Mouse (Mus musculus) liver, postnatal 0 days (tissue): ENCODE results near the gene Spag9. TPM values are rescaled to one million over a fixed set of nuclear protein-coding genes. Genes with fewer than 3 reads are reported as not detected.
"Not testable (repeated sequence)": the region's sequence is repeated elsewhere in the genome, so short reads cannot be mapped to it uniquely, and the experiment has no call there.

Experiments used
- ATAC-seq: fragments of 200-750 bp; cut with Nextera tagmentation; 2 replicates; pipeline ENCODE4 v1.8.0; 2017; ENCODE audit warnings: mild to moderate bottlenecking, moderate library complexity
- DNase-seq: peaks from one replicate; pipeline ENCODE4 v3.0.0-alpha.2; 2016
- H3K27ac ChIP-seq: fragments of 300-500 bp; sonication (generic); 2 replicates; pipeline ENCODE4 v1.5.1; 2014; ENCODE audit warnings: antibody characterized with exemption, moderate library complexity, mild to moderate bottlenecking, low read depth
- H3K27me3 ChIP-seq: fragments of 300-500 bp; sonication (generic); 2 replicates; pipeline ENCODE4 v1.6.1; 2014; ENCODE audit warnings: low read length, control low read depth, mixed read lengths; ENCODE audit not compliant: insufficient read depth
- H3K36me3 ChIP-seq: fragments of 300-500 bp; sonication (generic); replicated peaks from 2 replicates; pipeline ENCODE4 v1.6.1; 2014; ENCODE audit warnings: mild to moderate bottlenecking, control low read depth, low read length, moderate library complexity, mixed read lengths; ENCODE audit not compliant: insufficient read depth
- H3K4me1 ChIP-seq: fragments of 300-500 bp; sonication (generic); 2 replicates; pipeline ENCODE4 v1.6.1; 2014; ENCODE audit warnings: antibody characterized with exemption, mild to moderate bottlenecking, control low read depth; ENCODE audit not compliant: insufficient read depth
- H3K4me2 ChIP-seq: fragments of 300-500 bp; sonication (generic); 2 replicates; pipeline ENCODE4 v1.6.1; 2014; ENCODE audit warnings: low read depth, mild to moderate bottlenecking, low read length, moderate library complexity, mixed read lengths
- H3K4me3 ChIP-seq: fragments of 300-500 bp; sonication (generic); 2 replicates; pipeline ENCODE4 v1.5.1; 2014; ENCODE audit warnings: low read depth, low read length
- H3K9ac ChIP-seq: fragments of 300-500 bp; sonication (generic); replicated peaks from 2 replicates; pipeline ENCODE4 v1.6.1; 2014; ENCODE audit warnings: mild to moderate bottlenecking, moderate library complexity
- H3K9me3 ChIP-seq: fragments of 300-500 bp; sonication (generic); 2 replicates; pipeline ENCODE4 v1.6.1; 2016; ENCODE audit warnings: mild to moderate bottlenecking, control low read depth, low read length, mixed read lengths
- CTCF ChIP-seq: sonication (generic); IDR thresholded peaks from 2 replicates; pipeline ENCODE4 v1.5.1; 2016; ENCODE audit warnings: antibody characterized with exemption, low read depth
- EP300 ChIP-seq: IDR thresholded peaks from 2 replicates; pipeline ENCODE4 v1.6.1; 2016; ENCODE audit warnings: antibody characterized with exemption, low read depth, mild to moderate bottlenecking
- WGBS: fragments of 180-500 bp; shearing (Covaris S2); extraction: QIAGEN DNeasy Blood & Tissue Kit; methylation state at CpG from one replicate; pipeline ENCODE4 v1.1.7; 2014; ENCODE audit not compliant: insufficient replicate concordance; 5-methylcytosine and 5-hydroxymethylcytosine counted together
- polyA plus RNA-seq: library from polyadenylated mRNA; unstranded; fragments of >200 nt; fragmentation: Nextera tagmentation; extraction: Ambion mirVana; gene quantifications from 2 replicates; pipeline ENCODE4 v1.2.1, GENCODE M21; 2015

Gene Spag9
- polyA plus RNA-seq, 1 experiment from 2014 or later: 21.3 TPM

- DNase-seq: no peak
- Histone ChIP-seq H3K9me3 (no peaks in the 10 kb centered on the region), H3K27ac (no peak overlapping the region), H3K36me3 (no peaks in the 10 kb centered on the region; the same call in 1 of the 2 replicates), H3K9ac (no peak overlapping the region), H3K4me3 (no peak overlapping the region), H3K27me3 (no peaks in the 10 kb centered on the region), H3K4me1 (no peaks in the 10 kb centered on the region), H3K4me2 (no peak overlapping the region)
- whole genome bisulfite sequencing: 53% methylated on average over 2 of the region's 2 CpGs
- TF ChIP-seq CTCF (no peak), EP300 (no peak)
- ATAC-seq: no peak
Measured at GRCm38 (mm10) chr11:94032971-94033370, 37.1 kb downstream of the Spag9 start.

GRCm38 (mm10) chr11:94035974-94036373 lies 40.1 kb downstream of the Spag9 start:
- no peak overlapping the region for H3K4me3 ChIP-seq
- DNase-seq: no peak
- TF ChIP-seq EP300 (no peak), CTCF (peak; percentile 53)
- H3K9me3 ChIP-seq: no peaks in the 10 kb centered on the region
- no peak overlapping the region for H3K9ac ChIP-seq
- no peaks in the 10 kb centered on the region; the same call in 1 of the 2 replicates for H3K36me3 ChIP-seq
- H3K4me1 ChIP-seq: no peaks in the 10 kb centered on the region
- 55% methylated on average over 2 of the region's 2 CpGs for WGBS
- no peaks in the 10 kb centered on the region for H3K27me3 ChIP-seq
- H3K4me2 ChIP-seq: no peak overlapping the region
- ATAC-seq: no peak
- no peak overlapping the region for H3K27ac ChIP-seq

GRCm38 (mm10) chr11:94041475-94041874 lies 45.6 kb downstream of the Spag9 start:
- Histone ChIP-seq H3K4me1 (no peaks in the 10 kb centered on the region), H3K36me3 (peaks cover 3% of the 10 kb centered on the region; the same call in 1 of the 2 replicates), H3K4me3 (no peak overlapping the region), H3K27me3 (no peaks in the 10 kb centered on the region), H3K9me3 (no peaks in the 10 kb centered on the region), H3K27ac (no peak overlapping the region), H3K4me2 (no peak overlapping the region), H3K9ac (no peak overlapping the region)
- TF ChIP-seq CTCF (no peak), EP300 (no peak)
- DNase-seq: no peak
- WGBS: 75% methylated on average over 1 of the region's 1 CpGs
- no peak for ATAC-seq

- H3K9me3 ChIP-seq, H3K4me3 ChIP-seq, H3K9ac ChIP-seq, ATAC-seq, H3K27ac ChIP-seq, H3K4me2 ChIP-seq, H3K27me3 ChIP-seq, DNase-seq, H3K4me1 ChIP-seq, H3K36me3 ChIP-seq: not testable (repeated sequence)
- WGBS: 76% methylated on average over 1 of the region's 1 CpGs
Measured at GRCm38 (mm10) chr11:94042301-94042700, 46.4 kb downstream of the Spag9 start.

- Histone ChIP-seq H3K9ac (no peak overlapping the region), H3K36me3 (peaks cover 6% of the 10 kb centered on the region; the same call in 1 of the 2 replicates), H3K27me3 (no peaks in the 10 kb centered on the region), H3K4me3 (peak overlapping the region; percentile 13; the same call in 1 of the 2 replicates), H3K27ac (no peak overlapping the region), H3K4me2 (peak overlapping the region; percentile 44), H3K4me1 (no peaks in the 10 kb centered on the region), H3K9me3 (no peaks in the 10 kb centered on the region)
- 41% methylated on average over 22 of the region's 22 CpGs for WGBS
- TF ChIP-seq EP300: no peak
- no peak for TF ChIP-seq CTCF
- DNase-seq: peak; percentile 66
- peak; percentile 88 for ATAC-seq
Measured at GRCm38 (mm10) chr11:94043998-94044985, 48.4 kb downstream of the Spag9 start.

GRCm38 (mm10) chr11:94045016-94045415 lies 49.1 kb downstream of the Spag9 start:
- WGBS: 52% methylated on average over 4 of the region's 4 CpGs
- DNase-seq: no peak
- Histone ChIP-seq H3K27ac (no peak overlapping the region), H3K27me3 (no peaks in the 10 kb centered on the region), H3K9ac (no peak overlapping the region), H3K9me3 (no peaks in the 10 kb centered on the region), H3K4me3 (no peak overlapping the region), H3K4me2 (no peak overlapping the region), H3K4me1 (no peaks in the 10 kb centered on the region), H3K36me3 (peaks cover 9% of the 10 kb centered on the region; the same call in 1 of the 2 replicates)
- no peak for TF ChIP-seq EP300
- TF ChIP-seq CTCF: no peak
- ATAC-seq: no peak
